Mouse (Mus musculus) 3134 (cell line): ENCODE measurements around the gene Tor1b.
A peak's percentile ranks its signal among the peaks of the same experiment; 100 is the strongest.

Source experiments
- DNase-seq: peaks from one replicate; pipeline ENCODE4 v3.0.0-alpha.2; 2011; ENCODE audit warnings: low spot score; ENCODE audit not compliant: insufficient read length; ENCODE audit errors: extremely low read depth

Tor1b gene

GRCm38 (mm10) chr2:30985111-30986020, 32.6 kb downstream of the Tor1b start:
- DNase-seq, result peak; percentile 95

GRCm38 (mm10) chr2:30990221-30990620, 37.5 kb downstream of the Tor1b start:
- no peak for DNase-seq

GRCm38 (mm10) chr2:30994853-30995252, 42.1 kb downstream of the Tor1b start:
- DNase-seq, result no peak

GRCm38 (mm10) chr2:30995432-30995996, 42.8 kb downstream of the Tor1b start:
- peak; percentile 70 for DNase-seq

- DNase-seq, result no peak
Measured at GRCm38 (mm10) chr2:30998443-30999260, 45.9 kb downstream of the Tor1b start.

GRCm38 (mm10) chr2:31002857-31003256, 50.1 kb downstream of the Tor1b start:
- DNase-seq, result no peak

GRCm38 (mm10) chr2:31005453-31005852, 52.7 kb downstream of the Tor1b start:
- no peak for DNase-seq

- DNase-seq, result no peak
Measured at GRCm38 (mm10) chr2:31006434-31006833, 53.7 kb downstream of the Tor1b start.

- DNase-seq, result no peak
Measured at GRCm38 (mm10) chr2:31007208-31007607, 54.4 kb downstream of the Tor1b start.
